Mouse (Mus musculus) embryonic facial prominence, embryonic 12.5 days (tissue): Measurements from ENCODE around the gene Slit1. TPM values are rescaled to one million over a fixed set of nuclear protein-coding genes. Genes with fewer than 3 reads are reported as not detected.
A peak's percentile ranks its signal among the peaks of the same experiment; 100 is the strongest.

Experiments
- ATAC-seq: fragments of 200-750 bp; cut with Nextera tagmentation; 2 replicates; pipeline ENCODE4 v1.8.0; 2017; ENCODE audit not compliant: insufficient number of reproducible peaks, insufficient read depth, low FRiP score, low TSS enrichment
- H3K27ac ChIP-seq: fragments of 300-500 bp; sonication (generic); 2 replicates; pipeline ENCODE4 v1.5.1; 2016; ENCODE audit warnings: mild to moderate bottlenecking
- H3K27me3 ChIP-seq: fragments of 300-500 bp; sonication (generic); 2 replicates; pipeline ENCODE4 v1.6.1; 2016; ENCODE audit warnings: mild to moderate bottlenecking, moderate library complexity
- H3K36me3 ChIP-seq: fragments of 300-500 bp; sonication (generic); 2 replicates; pipeline ENCODE4 v1.6.1; 2016; ENCODE audit warnings: mild to moderate bottlenecking
- H3K4me1 ChIP-seq: fragments of 300-500 bp; sonication (generic); 2 replicates; pipeline ENCODE4 v1.6.1; 2016
- H3K4me2 ChIP-seq: fragments of 300-500 bp; sonication (generic); replicated peaks from 2 replicates; pipeline ENCODE4 v1.6.1; 2016; ENCODE audit warnings: mild to moderate bottlenecking, moderate library complexity
- H3K4me3 ChIP-seq: fragments of 300-500 bp; sonication (generic); 2 replicates; pipeline ENCODE4 v1.5.1; 2016; ENCODE audit warnings: mild to moderate bottlenecking
- H3K9ac ChIP-seq: fragments of 300-500 bp; sonication (generic); 2 replicates; pipeline ENCODE4 v1.6.1; 2016; ENCODE audit warnings: mild to moderate bottlenecking, moderate library complexity
- H3K9me3 ChIP-seq: fragments of 300-500 bp; sonication (generic); 2 replicates; pipeline ENCODE4 v1.6.1; 2016; ENCODE audit warnings: mild to moderate bottlenecking, moderate library complexity
- WGBS: fragments of 180-500 bp; shearing (Covaris S2); methylation state at CpG from one replicate; pipeline ENCODE4 v1.1.7; 2016; 5-methylcytosine and 5-hydroxymethylcytosine counted together
- polyA plus RNA-seq: library from polyadenylated mRNA; unstranded; fragments of >200 nt; fragmentation: Nextera tagmentation; extraction: Ambion mirVana; gene quantifications from 2 replicates; pipeline ENCODE4 v1.2.1, GENCODE M21; 2016

The Slit1 gene
- polyA plus RNA-seq, 1 experiment from 2014 or later: 1.4 TPM

DNA sequence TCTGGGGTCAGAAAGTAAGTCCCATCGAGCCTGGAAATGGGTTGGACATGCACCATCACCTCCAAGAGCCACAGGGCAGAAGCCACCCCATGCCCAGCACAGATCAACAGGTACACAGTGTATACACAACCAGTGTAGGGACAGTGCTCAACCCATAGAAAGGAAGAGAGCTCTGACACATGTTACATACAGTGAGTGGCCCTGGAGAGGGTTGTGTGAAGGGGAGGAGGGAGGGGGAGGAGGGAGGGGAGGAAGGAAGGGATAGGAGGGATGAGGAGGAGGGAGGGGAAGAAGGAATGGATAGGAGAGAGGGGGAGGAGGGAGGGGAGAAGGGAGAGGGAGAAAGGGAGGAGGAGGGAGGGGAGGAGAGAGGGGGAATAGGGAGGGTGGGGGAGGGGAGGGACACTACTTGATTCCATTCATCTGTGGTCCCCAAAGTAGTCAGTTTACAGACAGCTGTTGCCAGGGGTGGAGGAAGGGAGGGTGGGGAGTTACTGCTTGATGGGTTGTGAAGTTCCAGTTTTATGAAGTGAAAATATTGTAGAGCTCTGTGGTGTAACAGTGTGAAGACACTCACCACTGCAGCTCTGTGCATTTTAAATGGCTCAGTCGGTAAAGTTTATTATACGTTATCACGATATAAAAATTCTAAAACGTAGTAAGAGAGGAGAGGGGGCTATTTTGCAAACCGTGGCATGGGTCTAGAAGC, 45.5 kb downstream of the Slit1 start:
- no peaks in the 10 kb centered on the region for H3K36me3 ChIP-seq
- H3K4me1 ChIP-seq: 0 out of 2 replicates have a peak, but pooled peaks cover 11% of the 10 kb centered on the region
- no peak overlapping the region for H3K4me3 ChIP-seq
- ATAC-seq: peak; percentile 63; the same call in 1 of the 2 replicates
- no peak overlapping the region for H3K9ac ChIP-seq
- no peaks in the 10 kb centered on the region; the same call in 1 of the 2 replicates for H3K27me3 ChIP-seq
- WGBS: 73% methylated on average over 6 of the region's 6 CpGs
- no peak overlapping the region for H3K4me2 ChIP-seq
- H3K9me3 ChIP-seq: no peaks in the 10 kb centered on the region
- H3K27ac ChIP-seq: no peak overlapping the region

DNA sequence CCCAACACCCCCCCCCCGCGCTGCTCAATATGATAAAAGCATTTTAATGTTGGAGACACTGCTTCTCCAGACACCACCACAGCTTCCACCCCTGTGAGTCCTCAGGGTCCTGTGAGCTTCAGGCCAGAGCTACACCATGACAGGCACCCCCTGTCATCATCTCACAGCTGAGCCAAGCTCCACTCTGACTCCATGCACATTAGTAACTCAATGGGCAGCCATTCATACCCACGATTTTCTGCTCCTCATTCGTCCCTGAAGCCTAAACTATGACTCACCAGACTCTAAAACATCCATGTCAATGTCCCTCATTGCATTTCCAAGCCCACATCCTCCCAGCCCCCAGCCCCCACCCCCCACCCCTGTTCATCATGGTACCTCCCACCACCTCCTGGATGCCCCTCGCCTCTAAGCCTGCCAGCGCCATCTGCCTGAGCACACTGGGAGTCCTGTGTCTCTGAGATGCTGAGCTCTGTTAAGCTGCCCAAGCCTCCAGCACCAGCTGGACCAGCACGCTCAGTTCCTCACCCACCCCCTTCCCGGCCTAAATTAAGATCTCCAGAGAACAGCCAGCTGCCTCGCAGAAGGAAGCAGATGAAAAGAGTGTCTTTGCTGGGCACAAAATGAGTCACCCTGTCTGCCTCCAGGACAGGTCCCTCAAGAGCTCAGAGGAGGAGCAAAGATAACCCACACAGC, 46.2 kb downstream of the Slit1 start:
- Histone ChIP-seq H3K9ac (no peak overlapping the region), H3K4me2 (no peak overlapping the region), H3K4me3 (no peak overlapping the region), H3K27me3 (no peaks in the 10 kb centered on the region), H3K27ac (no peak overlapping the region), H3K4me1 (0 out of 2 replicates have a peak, but pooled peaks cover 11% of the 10 kb centered on the region), H3K36me3 (no peaks in the 10 kb centered on the region), H3K9me3 (no peaks in the 10 kb centered on the region)
- WGBS: 43% methylated on average over 9 of the region's 9 CpGs
- peak; percentile 13; the same call in 1 of the 2 replicates for ATAC-seq

DNA sequence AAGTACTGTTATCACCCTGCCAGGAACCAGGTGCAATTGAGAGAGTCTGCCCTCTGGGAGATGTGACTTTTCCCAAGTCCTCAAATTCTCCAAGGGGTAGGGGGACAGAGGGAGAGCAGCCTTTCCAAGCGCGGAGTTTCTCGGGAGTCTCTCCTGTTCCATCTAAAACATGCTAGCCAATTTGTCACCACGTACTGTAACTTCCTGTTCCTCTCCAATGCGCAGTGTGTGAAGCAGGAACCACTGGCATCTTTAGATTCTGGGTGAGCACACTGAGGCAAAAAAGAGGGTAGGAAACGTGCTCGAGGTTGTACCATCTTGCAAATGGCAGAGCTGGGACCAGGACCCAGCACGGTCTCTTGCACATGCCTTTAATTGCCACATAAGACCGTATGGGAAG, 47.0 kb downstream of the Slit1 start:
- Histone ChIP-seq H3K27ac (no peak overlapping the region), H3K4me3 (no peak overlapping the region), H3K4me2 (no peak overlapping the region), H3K9me3 (no peaks in the 10 kb centered on the region), H3K27me3 (no peaks in the 10 kb centered on the region), H3K4me1 (0 out of 2 replicates have a peak, but pooled peaks cover 11% of the 10 kb centered on the region), H3K36me3 (no peaks in the 10 kb centered on the region), H3K9ac (no peak overlapping the region)
- WGBS: 77% methylated on average over 9 of the region's 9 CpGs
- ATAC-seq: no peak

DNA sequence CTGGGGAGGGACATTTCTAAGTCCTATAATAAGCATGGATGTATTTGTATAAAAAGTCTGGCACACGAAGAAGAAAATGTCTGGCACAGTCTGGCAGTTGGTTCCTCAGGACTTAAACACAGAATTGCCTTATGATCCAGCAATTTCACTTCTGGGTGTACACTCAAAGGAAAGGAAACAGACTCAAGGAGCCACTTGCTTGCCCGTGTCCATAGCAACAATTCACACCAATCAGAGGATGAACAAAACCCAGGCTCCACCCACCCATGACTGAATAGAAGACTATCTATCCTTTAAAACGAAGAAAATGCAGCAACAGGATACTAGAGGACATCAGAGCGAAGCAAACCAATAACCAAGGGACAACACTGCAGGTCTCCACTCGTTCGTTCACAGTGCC, 48.4 kb downstream of the Slit1 start:
- Histone ChIP-seq H3K27me3 (no peaks in the 10 kb centered on the region; the same call in 1 of the 2 replicates), H3K4me3 (no peak overlapping the region), H3K27ac (no peak overlapping the region), H3K4me2 (no peak overlapping the region), H3K9me3 (no peaks in the 10 kb centered on the region), H3K36me3 (no peaks in the 10 kb centered on the region), H3K9ac (no peak overlapping the region), H3K4me1 (0 out of 2 replicates have a peak, but pooled peaks cover 11% of the 10 kb centered on the region)
- no peak for ATAC-seq
- 72% methylated on average over 6 of the region's 6 CpGs for WGBS

DNA sequence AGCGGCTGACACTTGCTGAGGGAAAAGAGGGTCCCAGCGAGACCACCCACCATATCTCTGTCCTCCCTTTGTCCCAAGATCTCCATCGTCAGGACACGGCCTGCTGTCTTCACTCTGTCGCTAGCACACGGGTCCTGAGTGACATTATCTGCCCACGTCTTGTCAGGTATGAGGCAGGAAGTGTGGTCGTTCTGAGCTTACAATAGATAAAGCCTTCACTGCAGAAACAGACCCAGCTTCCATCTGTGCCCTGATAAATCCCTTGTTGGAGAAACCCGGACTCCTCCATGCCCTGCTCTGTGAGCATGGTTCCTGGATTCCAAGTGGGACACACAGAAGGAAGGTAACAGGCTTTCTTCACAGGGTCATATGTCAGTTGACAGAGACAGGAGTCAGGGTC, 48.9 kb downstream of the Slit1 start:
- H3K4me3 ChIP-seq: no peak overlapping the region
- H3K4me2 ChIP-seq: no peak overlapping the region
- ATAC-seq: no peak
- no peaks in the 10 kb centered on the region for H3K36me3 ChIP-seq
- no peaks in the 10 kb centered on the region for H3K9me3 ChIP-seq
- no peak overlapping the region for H3K27ac ChIP-seq
- no peaks in the 10 kb centered on the region; the same call in 1 of the 2 replicates for H3K27me3 ChIP-seq
- WGBS: 68% methylated on average over 9 of the region's 9 CpGs
- H3K4me1 ChIP-seq: 0 out of 2 replicates have a peak, but pooled peaks cover 11% of the 10 kb centered on the region
- no peak overlapping the region for H3K9ac ChIP-seq

DNA sequence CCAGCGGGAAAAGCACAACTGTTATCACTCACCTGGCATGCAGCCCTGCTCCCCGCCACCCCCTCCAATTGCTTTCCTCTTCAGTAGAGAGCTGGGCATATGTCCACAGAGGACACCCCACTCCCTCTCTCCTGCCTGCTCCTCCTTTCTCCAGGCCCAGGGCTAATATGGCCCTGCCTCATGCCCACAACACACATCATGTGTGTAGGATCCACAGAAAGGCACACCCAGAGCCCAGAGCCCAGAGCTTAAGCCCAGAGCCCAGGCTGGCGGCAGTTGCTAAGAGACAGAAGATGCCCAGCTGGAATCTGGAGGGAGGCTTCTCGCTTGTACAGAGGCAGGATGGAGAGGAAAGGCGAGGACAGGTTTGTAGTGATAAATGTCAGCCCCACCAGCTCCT, 49.7 kb downstream of the Slit1 start:
- WGBS: 48% methylated on average over 5 of the region's 5 CpGs
- Histone ChIP-seq H3K4me1 (0 out of 2 replicates have a peak, but pooled peaks cover 11% of the 10 kb centered on the region), H3K4me2 (no peak overlapping the region), H3K27me3 (no peaks in the 10 kb centered on the region; the same call in 1 of the 2 replicates), H3K27ac (no peak overlapping the region), H3K9ac (no peak overlapping the region), H3K36me3 (no peaks in the 10 kb centered on the region), H3K4me3 (no peak overlapping the region), H3K9me3 (no peaks in the 10 kb centered on the region)
- ATAC-seq: no peak

DNA sequence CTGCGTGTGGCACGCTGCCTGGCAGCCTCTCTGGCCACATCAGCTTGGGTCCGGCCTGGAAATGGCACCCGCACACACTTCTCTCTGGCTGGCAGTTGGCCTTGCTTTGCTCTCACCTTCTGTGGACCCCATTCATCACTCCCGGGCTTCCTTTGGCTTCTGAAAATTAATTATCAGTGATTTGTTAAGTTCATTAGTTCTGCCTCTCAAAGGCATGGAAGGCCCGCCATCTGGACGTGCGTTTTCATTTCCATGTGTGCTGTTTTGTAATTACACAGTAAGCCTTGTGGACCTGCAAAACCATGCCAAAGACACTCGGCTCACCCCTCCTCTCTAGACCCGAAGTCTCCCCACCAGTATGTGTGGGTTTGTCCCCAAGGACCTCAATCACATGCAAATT, 53.4 kb downstream of the Slit1 start:
- WGBS: 73% methylated on average over 10 of the region's 10 CpGs
- Histone ChIP-seq H3K4me2 (no peak overlapping the region), H3K4me3 (no peak overlapping the region), H3K9me3 (no peaks in the 10 kb centered on the region), H3K27me3 (no peaks in the 10 kb centered on the region; the same call in 1 of the 2 replicates), H3K27ac (no peak overlapping the region), H3K9ac (no peak overlapping the region), H3K4me1 (peaks cover 4% of the 10 kb centered on the region; the same call in 1 of the 2 replicates), H3K36me3 (no peaks in the 10 kb centered on the region)
- no peak for ATAC-seq

DNA sequence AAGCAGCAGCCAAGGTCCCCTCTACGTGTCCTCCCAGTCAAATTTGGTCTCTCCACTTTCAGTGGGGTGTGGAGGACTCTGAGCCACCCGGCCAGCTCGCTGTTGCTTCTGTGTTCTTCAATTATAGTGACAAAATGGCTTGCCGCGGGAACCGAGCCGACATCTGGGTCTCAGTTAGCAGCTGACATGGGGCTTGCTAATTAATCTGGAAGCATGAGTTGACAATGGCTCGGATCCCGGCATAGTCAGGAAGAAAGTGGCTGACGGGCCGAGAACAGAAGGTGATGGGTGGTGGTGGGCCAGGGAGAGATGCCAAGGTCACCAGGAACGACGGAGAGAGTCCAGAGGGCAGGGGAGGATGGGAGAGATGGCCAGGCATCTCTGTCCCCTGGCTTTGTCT, 55.2 kb downstream of the Slit1 start:
- WGBS: 56% methylated on average over 13 of the region's 13 CpGs

DNA sequence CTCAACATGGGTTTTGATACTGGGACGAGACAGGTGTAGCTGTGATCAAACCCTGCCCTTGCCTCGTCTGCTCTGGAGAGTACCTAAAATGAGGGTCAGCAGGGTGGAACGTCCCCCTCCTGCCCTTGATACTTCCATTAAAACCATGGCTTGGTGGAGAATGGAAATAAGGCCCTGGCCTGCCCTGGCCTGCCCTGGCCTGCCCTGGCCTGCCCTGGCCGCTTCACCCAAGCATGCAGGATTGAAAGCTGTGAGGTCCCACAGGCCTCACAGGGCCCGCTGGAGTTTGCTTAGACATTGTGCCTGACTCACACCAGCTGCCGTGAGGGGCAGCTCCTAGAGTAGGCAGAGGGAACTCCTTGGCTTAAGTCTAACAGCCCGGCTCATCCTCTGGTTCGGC, 55.6 kb downstream of the Slit1 start:
- Histone ChIP-seq H3K9ac (no peak overlapping the region), H3K4me1 (peaks cover 4% of the 10 kb centered on the region; the same call in 1 of the 2 replicates)

More for the DNA sequence above, 55.2 kb downstream of the Slit1 start:
- H3K27me3 ChIP-seq: no peaks in the 10 kb centered on the region; the same call in 1 of the 2 replicates
- no peaks in the 10 kb centered on the region for H3K36me3 ChIP-seq
- no peak for ATAC-seq
- no peaks in the 10 kb centered on the region for H3K9me3 ChIP-seq
- no peak overlapping the region for H3K9ac ChIP-seq
- H3K4me1 ChIP-seq: peaks cover 4% of the 10 kb centered on the region; the same call in 1 of the 2 replicates
- no peak overlapping the region for H3K4me3 ChIP-seq
- H3K27ac ChIP-seq: no peak overlapping the region
- no peak overlapping the region for H3K4me2 ChIP-seq

DNA sequence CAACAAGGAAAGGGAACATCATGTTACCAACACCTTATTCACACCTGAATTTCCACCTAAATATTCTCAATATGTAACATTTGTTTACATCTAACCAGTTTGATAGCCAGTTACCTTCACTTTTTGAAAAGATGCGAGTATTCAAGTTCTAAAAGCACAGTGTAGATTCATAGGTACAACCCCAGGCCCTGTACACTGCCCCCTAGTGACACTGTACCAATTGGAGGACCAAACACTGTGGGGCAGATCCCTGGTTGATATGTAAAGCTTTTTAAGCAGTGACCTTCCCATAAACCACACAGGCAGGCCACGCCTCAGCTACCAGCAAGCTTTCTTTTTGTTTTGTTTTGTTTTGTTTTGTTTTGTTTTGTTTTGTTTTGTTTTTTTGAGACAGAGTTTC, 57.3 kb downstream of the Slit1 start:
- Histone ChIP-seq H3K36me3 (no peaks in the 10 kb centered on the region), H3K4me2 (no peak overlapping the region), H3K4me1 (peaks cover 4% of the 10 kb centered on the region; the same call in 1 of the 2 replicates), H3K27ac (no peak overlapping the region), H3K9ac (no peak overlapping the region), H3K4me3 (no peak overlapping the region), H3K27me3 (no peaks in the 10 kb centered on the region; the same call in 1 of the 2 replicates), H3K9me3 (no peaks in the 10 kb centered on the region)
- 89% methylated on average over 2 of the region's 2 CpGs for WGBS
- no peak for ATAC-seq

More for the DNA sequence above, 55.6 kb downstream of the Slit1 start:
- ATAC-seq: no peak
- Histone ChIP-seq H3K27ac (no peak overlapping the region), H3K36me3 (no peaks in the 10 kb centered on the region), H3K4me3 (no peak overlapping the region), H3K4me2 (no peak overlapping the region), H3K9me3 (no peaks in the 10 kb centered on the region), H3K27me3 (no peaks in the 10 kb centered on the region; the same call in 1 of the 2 replicates)
- WGBS: 70% methylated on average over 8 of the region's 8 CpGs

DNA sequence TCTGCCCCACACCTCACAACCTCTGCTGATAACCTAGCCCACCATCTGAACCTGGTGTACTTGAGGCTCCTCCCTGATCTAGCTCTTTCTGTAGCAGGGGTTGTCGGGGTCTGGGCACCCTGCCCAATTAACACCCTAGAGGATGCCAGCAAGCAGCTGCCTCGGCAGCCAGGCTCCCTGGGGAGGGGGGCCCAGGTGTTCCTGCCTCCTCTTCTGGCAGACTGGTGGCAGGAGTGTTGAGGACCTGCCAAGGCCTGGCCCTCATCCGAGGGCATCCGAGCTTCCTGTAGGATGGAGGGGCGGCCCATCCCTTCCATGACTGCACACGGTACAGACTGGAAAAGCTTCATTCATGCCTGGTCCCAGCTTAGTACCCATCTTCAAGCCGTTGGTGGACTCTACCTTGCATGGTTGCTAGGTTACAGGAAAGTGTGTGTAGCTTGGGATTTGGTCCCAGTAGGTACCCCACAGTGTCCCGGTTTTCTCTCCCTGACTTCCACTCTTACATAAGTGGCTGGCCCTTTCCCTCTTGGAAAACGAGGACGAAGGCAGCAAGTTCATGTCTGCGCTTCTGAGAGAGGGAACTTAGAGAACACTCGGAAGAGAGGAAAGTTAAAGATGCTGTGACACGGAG, 57.9 kb downstream of the Slit1 start:
- no peaks in the 10 kb centered on the region; the same call in 1 of the 2 replicates for H3K27me3 ChIP-seq
- H3K9ac ChIP-seq: no peak overlapping the region
- WGBS: 80% methylated on average over 13 of the region's 13 CpGs
- no peak overlapping the region for H3K4me2 ChIP-seq
- H3K4me3 ChIP-seq: no peak overlapping the region
- H3K27ac ChIP-seq: no peak overlapping the region
- ATAC-seq: no peak
- H3K4me1 ChIP-seq: peaks cover 4% of the 10 kb centered on the region; the same call in 1 of the 2 replicates
- H3K9me3 ChIP-seq: no peaks in the 10 kb centered on the region
- H3K36me3 ChIP-seq: no peaks in the 10 kb centered on the region
